Mouse (Mus musculus) ovary, adult 18-20 months (tissue): ENCODE data around the gene Kif12.
A peak's percentile ranks its signal among the peaks of the same experiment; 100 is the strongest.

Source experiments
- DNase-seq: peaks from one replicate; pipeline ENCODE4 v3.0.0; 2022; ENCODE audit warnings: low spot score, mixed read lengths

The Kif12 gene

DNA sequence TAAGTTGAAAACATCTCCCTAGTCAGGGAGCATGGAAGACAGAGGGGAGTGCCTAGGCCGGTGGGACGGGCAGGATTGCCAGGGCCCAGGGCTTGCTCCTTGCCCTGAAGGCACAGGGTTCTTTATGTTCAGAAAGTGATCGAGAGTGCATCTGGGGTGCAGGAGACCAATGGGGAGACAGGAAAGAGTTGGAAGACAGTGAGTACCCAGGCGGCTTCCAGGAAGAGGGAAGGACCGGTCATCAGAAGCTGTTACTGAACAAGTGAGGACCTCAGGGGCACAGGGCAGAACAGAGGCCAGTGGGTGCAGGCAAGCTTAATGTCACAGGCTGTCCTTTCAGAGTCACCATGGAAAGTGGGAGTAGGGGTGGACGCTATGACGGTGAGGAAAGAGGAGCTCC is 13.7 kb downstream of the Kif12 start:
- no peak for DNase-seq

DNA sequence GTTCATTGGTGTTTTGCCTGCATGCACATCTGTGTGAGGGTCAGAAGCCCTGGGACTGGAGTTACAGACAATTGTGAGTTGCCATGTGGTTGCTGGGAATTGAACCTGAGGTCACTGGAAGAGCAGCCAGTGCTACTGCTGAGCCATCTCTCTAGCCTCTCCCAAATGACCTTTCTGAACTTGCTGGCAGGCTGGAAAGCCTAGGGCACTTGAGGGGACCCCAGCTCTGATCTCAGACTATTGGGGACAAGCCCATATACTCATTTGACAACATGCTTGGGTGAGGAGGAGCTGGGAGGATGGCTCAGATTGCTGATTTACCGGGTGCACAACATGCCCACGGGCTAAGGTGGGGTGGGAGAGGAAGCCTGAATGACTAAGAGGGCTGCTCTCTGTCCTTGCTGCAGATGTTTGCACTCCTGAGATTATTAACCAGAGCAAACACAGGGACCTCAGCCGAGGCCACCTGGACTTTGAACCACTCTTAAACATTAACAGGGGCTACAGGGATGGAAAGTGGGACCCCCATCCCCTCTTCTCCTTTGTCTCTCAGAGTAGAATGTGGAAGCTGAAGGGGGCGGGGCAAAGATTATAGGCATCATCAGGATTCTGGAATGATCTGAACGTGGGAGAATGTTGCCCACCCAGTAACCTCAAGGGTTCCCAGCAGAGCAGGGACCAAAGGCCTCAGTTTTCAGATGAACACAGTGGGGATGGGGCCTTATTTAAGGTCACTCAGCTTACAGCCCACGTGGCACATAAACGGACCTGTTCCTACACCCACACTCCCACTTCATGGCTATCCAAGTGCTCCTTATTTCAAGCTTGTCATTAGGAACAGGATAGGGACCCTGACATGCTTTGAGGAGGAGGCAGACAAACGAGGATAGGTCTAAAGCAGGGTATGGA is 15.0 kb downstream of the Kif12 start:
- DNase-seq: no peak

DNA sequence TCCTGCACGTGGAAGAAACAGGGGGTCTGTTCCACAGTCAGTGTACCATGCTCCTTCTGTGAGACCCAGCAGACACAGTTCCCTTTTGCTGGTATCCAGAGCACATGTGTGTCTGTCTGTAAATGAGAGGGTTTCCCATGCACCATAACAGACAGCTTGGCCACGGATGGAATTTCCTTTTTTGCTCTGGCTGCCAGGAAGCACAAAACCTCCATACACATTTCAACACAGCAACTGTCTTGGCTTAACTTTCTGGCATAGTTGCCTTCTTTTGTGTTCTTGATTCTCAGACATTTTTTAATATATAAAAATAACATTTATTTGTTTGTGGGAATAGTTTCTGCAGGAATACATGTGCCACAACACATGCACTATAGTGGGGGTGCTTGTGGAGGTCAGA is 16.3 kb downstream of the Kif12 start:
- DNase-seq: no peak

DNA sequence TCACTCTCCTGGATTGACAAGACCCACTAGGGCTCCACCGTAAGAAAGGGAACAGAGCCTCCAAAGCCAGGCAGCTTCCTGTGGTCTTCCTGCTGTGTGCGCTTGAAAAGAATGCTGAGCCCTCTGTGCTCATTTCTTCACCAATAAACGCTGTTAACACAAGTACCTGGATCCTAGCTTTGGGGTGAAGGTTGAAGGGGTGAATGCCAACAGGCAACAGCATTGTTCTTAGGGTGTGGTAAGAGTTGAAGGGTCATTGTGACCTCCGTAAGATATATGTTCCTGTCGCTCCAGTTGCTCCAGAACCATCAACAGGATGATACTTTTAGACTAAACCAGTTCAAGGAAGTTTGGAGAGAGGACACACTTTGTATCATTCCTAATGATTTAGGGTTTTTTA is 17.2 kb downstream of the Kif12 start, which contains the start of gene Ambp:
Gene Ambp (minus strand): TSS at position 101 of the 400 bp plus-strand sequence.
- DNase-seq: no peak

DNA sequence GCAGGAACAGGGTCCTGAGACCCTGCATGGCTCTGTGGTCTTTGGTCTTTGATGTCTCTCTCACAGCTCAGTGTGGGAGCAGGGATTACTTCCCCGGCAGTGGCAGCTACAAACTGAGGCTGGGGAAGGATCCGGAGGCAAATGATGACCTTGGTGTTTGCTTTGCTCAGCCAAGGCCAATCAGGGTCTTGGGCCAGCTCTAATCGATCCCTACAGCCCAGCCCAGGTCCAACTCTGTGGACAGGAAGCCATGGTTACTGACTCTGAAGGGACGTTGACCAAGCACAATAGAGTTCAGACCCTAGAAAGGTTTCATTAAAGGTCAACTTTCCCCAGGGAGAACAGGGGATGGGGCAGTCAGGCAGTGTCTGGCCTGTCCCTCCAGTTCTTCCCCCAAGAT is 17.9 kb downstream of the Kif12 start:
- no peak for DNase-seq

DNA sequence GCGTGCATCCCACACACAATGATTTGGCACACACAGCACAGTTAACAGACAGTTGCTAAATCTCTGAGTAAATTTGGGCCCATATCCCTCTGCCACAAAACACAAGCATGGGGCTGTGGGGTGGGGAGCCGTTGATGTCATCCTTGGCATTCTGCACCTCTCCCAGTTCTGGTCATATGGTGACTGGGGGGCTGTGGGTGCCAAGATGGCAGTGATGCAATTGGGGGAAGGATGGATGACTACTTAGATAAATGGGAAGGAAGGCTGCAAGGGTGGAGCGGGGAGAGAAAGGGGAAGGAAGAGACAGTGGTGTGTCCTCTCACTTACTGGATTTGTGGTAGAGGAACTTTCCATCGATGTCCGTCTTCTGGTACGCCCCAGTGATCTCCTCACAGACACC is 20.8 kb downstream of the Kif12 start:
- DNase-seq: no peak

DNA sequence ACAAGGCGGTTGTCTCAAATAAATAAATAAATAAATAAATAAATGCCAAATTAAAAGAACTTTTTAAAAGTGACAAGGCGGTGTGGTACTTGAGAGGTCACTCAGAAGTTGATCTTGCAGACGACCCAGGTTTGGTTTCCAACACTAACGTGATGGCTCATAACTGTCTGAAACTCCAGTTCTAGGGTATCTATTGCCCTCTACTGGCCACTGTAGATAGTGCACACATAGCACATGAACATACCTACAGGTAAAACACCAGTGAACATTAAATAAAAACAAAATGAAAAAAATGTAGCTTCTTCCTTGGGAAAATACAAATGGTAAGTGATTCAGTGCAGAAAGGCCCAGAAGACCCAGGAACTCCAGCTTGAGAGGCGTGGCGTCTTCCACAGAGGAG is 24.7 kb downstream of the Kif12 start:
- no peak for DNase-seq

DNA sequence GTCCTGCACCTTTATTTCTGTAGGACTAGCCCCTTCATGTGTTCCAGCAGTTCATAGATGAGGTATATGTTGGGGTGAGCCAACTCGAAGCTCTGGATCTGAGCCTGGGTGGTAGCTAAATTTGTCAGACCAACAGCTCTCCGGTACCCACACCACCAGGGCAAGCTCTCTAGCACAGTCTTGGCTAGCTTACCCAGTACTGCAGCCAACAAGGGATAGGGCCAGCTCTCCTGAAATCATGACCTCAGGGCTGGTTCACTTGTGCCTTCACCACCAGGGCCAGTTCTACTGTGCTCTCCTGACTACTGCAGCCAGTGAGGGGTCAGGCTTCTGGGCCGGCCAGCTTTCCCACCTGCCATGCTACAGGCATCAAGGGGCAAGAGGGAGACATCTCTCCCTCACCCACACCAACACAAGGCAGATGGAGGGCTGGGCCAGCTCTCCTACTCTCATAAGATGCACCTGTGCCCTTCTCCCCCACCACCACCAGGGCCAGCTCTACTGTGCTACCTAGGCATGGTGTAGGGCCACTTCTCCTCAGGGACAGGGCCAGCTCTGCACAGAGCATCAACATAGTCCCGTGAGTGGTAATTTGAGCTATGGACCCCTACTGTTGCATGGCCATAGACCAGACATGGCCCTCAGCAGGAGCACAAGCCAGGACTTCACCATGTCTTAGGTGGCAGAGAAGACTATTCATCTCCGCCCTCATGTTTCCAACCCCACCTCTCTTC is 41.9 kb downstream of the Kif12 start:
- DNase-seq: no peak

DNA sequence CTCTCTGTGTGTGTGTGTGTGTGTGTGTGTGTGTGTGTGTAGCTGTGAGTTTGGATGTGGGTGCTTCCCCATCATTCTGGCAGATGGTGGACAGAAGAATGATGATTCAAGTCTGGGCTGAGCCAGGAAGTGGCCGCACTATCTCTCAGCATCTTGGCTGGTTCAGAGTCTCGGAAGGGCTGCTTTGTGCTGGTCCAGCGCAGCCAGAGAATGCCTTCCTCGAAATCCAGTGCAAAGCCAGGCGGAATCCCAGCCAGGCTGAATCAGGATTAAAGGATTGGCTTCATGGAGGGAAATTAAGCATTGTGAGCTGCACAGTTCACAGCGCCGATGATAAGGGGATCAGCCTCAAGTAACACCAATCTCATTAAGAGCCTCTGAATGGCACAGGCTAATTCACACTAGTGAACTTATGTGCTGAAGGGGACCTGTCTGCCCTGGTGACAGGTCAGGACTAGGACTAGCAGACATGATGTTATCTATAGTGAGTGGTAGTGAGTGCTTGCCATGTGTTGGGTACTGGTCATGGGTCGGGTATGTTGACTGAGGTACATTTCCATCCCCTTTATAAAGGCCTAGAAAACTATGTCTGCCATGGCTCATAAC is 47.0 kb downstream of the Kif12 start:
- no peak for DNase-seq

DNA sequence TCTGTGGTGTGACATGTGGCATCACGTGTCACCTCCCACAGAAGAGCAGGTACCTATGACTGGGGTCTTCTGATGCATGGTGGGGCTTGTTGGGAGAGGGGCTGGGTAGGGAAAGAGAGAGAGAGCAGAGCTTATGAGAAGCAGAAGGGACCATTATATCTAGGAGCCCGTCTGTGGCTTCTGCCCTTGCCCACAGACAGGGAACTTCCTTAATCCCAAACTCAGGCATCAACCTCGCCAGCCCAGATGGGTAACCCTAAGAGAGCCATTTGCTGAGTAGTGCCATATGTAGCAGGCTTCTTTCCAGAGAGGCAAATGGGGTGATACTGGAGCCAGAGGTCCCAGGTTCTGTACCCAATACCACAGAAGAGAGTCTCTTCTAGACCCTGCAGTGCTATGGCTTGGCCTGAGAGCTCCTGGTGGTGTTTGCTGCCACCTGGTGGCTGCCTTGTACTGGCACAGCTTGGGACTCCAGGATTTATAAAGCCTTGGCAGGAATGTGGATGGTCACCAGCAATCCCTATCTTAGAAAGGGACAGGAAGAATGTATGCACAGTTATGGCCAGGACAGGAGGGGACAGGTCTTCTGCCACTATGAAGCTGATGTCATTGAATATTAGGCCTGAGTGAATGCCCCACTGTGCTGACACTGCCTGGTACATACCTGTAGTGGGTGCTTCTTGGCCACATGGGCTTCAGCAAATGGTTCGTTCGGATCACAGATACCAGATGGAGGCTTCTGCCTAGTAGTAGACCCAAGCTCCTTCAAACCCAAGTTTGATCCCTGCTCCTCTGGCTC is 53.1 kb downstream of the Kif12 start:
- DNase-seq: peak; percentile 54
